Mouse (Mus musculus): ENCODE data around the gene Ralgps1. TPM values are rescaled to one million over a fixed set of nuclear protein-coding genes. Genes with fewer than 3 reads are reported as not detected.
"Not testable (repeated sequence)": the region's sequence is repeated elsewhere in the genome, so short reads cannot be mapped to it uniquely, and the experiment has no call there.

Ralgps1 gene
- polyA plus RNA-seq, 1 experiment from 2014 or later, result 6.9 TPM

GRCm38 (mm10) chr2:33090620-33091520 lies 280.4 kb downstream of the Ralgps1 start:
- DNase-seq (ENCODE audit: low spot score), result no peak

GRCm38 (mm10) chr2:33090033-33090400 lies 281.3 kb downstream of the Ralgps1 start:
- H3K27ac ChIP-seq (replicated peaks); H3K27me3 ChIP-seq (ENCODE audit: low read depth, poor library complexity, severe bottlenecking); DNase-seq (ENCODE audit: low spot score); H3K4me1 ChIP-seq; H3K36me3 ChIP-seq; H3K4me3 ChIP-seq; H3K9me3 ChIP-seq (replicated peaks): not testable (repeated sequence)
- 69% methylated on average over 1 of the region's 1 CpGs for WGBS

More at GRCm38 (mm10) chr2:33090620-33091520, 280.4 kb downstream of the Ralgps1 start:
- H3K9me3 ChIP-seq (replicated peaks), result no peaks in the 10 kb centered on the region
- no peak overlapping the region for H3K27ac ChIP-seq (replicated peaks)
- peaks cover 5% of the 10 kb centered on the region; the same call in 1 of the 2 replicates for H3K4me1 ChIP-seq
- no peaks in the 10 kb centered on the region for H3K27me3 ChIP-seq (ENCODE audit: low read depth, poor library complexity, severe bottlenecking)
- 89% methylated on average over 8 of the region's 8 CpGs for WGBS
- H3K4me3 ChIP-seq, result no peak overlapping the region
- H3K36me3 ChIP-seq, result no peaks in the 10 kb centered on the region

GRCm38 (mm10) chr2:33089356-33090032 lies 281.8 kb downstream of the Ralgps1 start:
- Histone ChIP-seq H3K4me3 (no peak overlapping the region), H3K9me3 (replicated peaks) (no peaks in the 10 kb centered on the region), H3K27ac (replicated peaks) (no peak overlapping the region), H3K27me3 (ENCODE audit: low read depth, poor library complexity, severe bottlenecking) (no peaks in the 10 kb centered on the region), H3K4me1 (no peaks in the 10 kb centered on the region), H3K36me3 (no peaks in the 10 kb centered on the region)
- WGBS, result 85% methylated on average over 5 of the region's 5 CpGs
- no peak for DNase-seq (ENCODE audit: low spot score)

- Histone ChIP-seq H3K27ac (replicated peaks) (no peak overlapping the region), H3K27me3 (ENCODE audit: low read depth, poor library complexity, severe bottlenecking) (no peaks in the 10 kb centered on the region), H3K4me1 (no peaks in the 10 kb centered on the region), H3K4me3 (no peak overlapping the region), H3K36me3 (no peaks in the 10 kb centered on the region), H3K9me3 (replicated peaks) (no peaks in the 10 kb centered on the region)
- DNase-seq (ENCODE audit: low spot score), result no peak
- whole genome bisulfite sequencing, result 88% methylated on average over 7 of the region's 7 CpGs
These were observed 284.5 kb downstream of the Ralgps1 start for GRCm38 (mm10) chr2:33086671-33087363.

GRCm38 (mm10) chr2:33086016-33086596 lies 285.2 kb downstream of the Ralgps1 start:
- Histone ChIP-seq H3K27me3 (ENCODE audit: low read depth, poor library complexity, severe bottlenecking) (no peaks in the 10 kb centered on the region), H3K36me3 (no peaks in the 10 kb centered on the region), H3K4me1 (no peaks in the 10 kb centered on the region), H3K9me3 (replicated peaks) (no peaks in the 10 kb centered on the region), H3K4me3 (no peak overlapping the region), H3K27ac (replicated peaks) (no peak overlapping the region)
- 49% methylated on average over 7 of the region's 7 CpGs for WGBS
- no peak for DNase-seq (ENCODE audit: low spot score)

- Histone ChIP-seq H3K9me3 (replicated peaks) (no peaks in the 10 kb centered on the region), H3K4me1 (no peaks in the 10 kb centered on the region; the same call in 1 of the 2 replicates), H3K27ac (replicated peaks) (no peak overlapping the region), H3K27me3 (ENCODE audit: low read depth, poor library complexity, severe bottlenecking) (no peaks in the 10 kb centered on the region), H3K36me3 (no peaks in the 10 kb centered on the region), H3K4me3 (no peak overlapping the region)
- WGBS, result 90% methylated on average over 3 of the region's 3 CpGs
- no peak for DNase-seq (ENCODE audit: low spot score)
These were observed 287.1 kb downstream of the Ralgps1 start for GRCm38 (mm10) chr2:33084221-33084620.

Small RNAs within 50 kb of the gene (microRNA-seq; reads per million reads assigned to microRNA genes)
- not detected for gene Gm25998

Other genes starting within 250 kb of the Ralgps1 start
- gene Garnl3, start 239.8 kb downstream of the Ralgps1 start, polyA plus RNA-seq (2016; fragmentation: Nextera tagmentation; extraction: Ambion mirVana), result 10.3 and 11.1 TPM in 2 replicates
- 21.8 and 25.9 TPM in 2 replicates for gene Angptl2, start 155.4 kb downstream of the Ralgps1 start, polyA plus RNA-seq (2016; fragmentation: Nextera tagmentation; extraction: Ambion mirVana)
- gene Zbtb34, start 59.8 kb upstream of the Ralgps1 start, polyA plus RNA-seq (2016; fragmentation: Nextera tagmentation; extraction: Ambion mirVana), result 6.1 and 7.4 TPM in 2 replicates
- gene Zbtb43, start 97.1 kb upstream of the Ralgps1 start, polyA plus RNA-seq (2016; fragmentation: Nextera tagmentation; extraction: Ambion mirVana), result 20.3 and 25.3 TPM in 2 replicates